Mouse (Mus musculus) bone marrow, adult 2 months (tissue): ENCODE measurements around the gene 0610040J01Rik. TPM values are rescaled to one million over a fixed set of nuclear protein-coding genes. Genes with fewer than 3 reads are reported as not detected.

Source experiments
- H3K27ac ChIP-seq: fragments of 200-500 bp; 2 replicates; pipeline ENCODE4 v1.5.1; 2012; ENCODE audit warnings: low read depth, mild to moderate bottlenecking, control low read depth, inconsistent platforms, low read length; ENCODE audit not compliant: control insufficient read depth, poor library complexity, insufficient read depth
- H3K4me1 ChIP-seq: fragments of 200-500 bp; 2 replicates; pipeline ENCODE4 v1.6.1; 2011; ENCODE audit warnings: low read length; ENCODE audit not compliant: control insufficient read depth, insufficient read depth
- H3K4me3 ChIP-seq: fragments of 200-500 bp; replicated peaks from 2 replicates; pipeline ENCODE3; 2011; ENCODE audit warnings: mild to moderate bottlenecking, low read depth, low read length, control low read depth; ENCODE audit not compliant: control insufficient read depth
- CTCF ChIP-seq: fragments of 200-500 bp; IDR thresholded peaks from 2 replicates; pipeline ENCODE4 v1.5.1; 2011; ENCODE audit warnings: low read length, control low read depth; ENCODE audit not compliant: control insufficient read depth, insufficient read depth
- POLR2A ChIP-seq: fragments of 200-500 bp; IDR thresholded peaks from 2 replicates; pipeline ENCODE4 v1.6.1; 2011; ENCODE audit warnings: low read depth, mild to moderate bottlenecking, control low read depth, low read length, borderline replicate concordance; ENCODE audit not compliant: control insufficient read depth
- WGBS: fragments of 180-500 bp; shearing (Covaris S2); methylation state at CpG from one replicate; pipeline ENCODE4 v1.1.7; 2018; 5-methylcytosine and 5-hydroxymethylcytosine counted together
- polyA plus RNA-seq: library from polyadenylated mRNA; stranded (reverse); fragments of >200 nt; gene quantifications from 2 replicates; pipeline ENCODE4 v1.2.4, GENCODE M21; 2011; ENCODE audit warnings: low replicate concordance; ENCODE audit not compliant: missing spikeins, insufficient read depth, insufficient read length

0610040J01Rik gene
- polyA plus RNA-seq, 1 experiment: 2.2 TPM

DNA sequence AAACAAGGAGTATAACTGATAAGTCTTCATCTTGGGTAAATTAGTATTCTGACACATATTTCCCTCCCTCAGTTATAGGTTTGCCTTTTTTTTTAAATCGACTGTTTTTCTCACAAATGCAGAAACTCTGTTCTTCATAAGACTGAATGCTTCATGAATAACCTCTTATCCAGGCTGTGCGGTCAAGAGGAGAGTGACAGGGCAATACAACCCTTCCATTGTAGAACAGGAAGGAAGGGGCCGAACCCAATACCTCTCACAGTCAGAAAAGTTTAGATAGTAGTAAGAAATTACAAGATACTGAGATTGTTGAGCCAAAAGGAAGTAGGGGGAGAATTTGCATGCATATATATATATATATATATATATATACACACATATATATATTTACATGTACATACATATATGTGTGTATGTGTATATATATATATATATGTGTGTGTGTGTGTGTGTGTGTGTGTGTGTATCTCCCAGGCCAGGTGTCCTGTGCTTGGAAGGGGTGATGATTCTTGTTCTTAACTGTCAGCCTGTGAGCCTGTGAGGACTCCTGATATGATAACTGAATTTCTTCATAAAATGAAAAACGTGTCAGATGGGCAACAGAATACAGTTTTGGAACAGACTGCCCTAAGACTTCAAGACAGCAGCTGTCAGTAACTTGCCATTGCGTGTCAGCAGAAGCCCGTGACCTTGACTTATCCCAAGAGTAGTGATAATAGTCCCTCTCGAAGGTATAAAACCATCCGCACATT lies 12.6 kb downstream of the 0610040J01Rik start:
- 46% methylated on average over 8 of the region's 8 CpGs for WGBS
- Histone ChIP-seq H3K27ac (no peak overlapping the region), H3K4me1 (peaks cover 3% of the 10 kb centered on the region), H3K4me3 (no peak overlapping the region)
- no peak for TF ChIP-seq CTCF
- no peak for TF ChIP-seq POLR2A

DNA sequence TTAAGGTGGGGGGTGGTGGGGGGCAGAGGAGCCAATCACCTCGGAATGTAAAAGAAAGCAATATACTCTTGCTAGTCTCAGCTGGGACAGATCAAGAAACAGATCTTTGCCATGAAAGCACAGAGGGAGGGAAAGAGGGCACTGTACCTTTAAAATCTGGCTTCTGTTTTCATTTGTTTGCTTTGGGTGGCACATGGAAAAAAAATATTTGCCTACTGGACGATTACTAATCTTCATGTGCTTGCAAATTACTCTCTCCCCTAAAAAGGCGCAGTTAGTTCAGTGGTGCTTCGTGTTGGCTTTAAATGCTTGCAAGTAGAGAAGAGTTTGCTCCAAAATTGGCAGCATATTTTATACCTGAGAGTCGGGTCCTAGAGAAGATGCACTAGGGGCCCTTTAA lies 13.7 kb downstream of the 0610040J01Rik start:
- Histone ChIP-seq H3K4me3 (no peak overlapping the region), H3K4me1 (peaks cover 6% of the 10 kb centered on the region), H3K27ac (no peak overlapping the region)
- 65% methylated on average over 5 of the region's 5 CpGs for WGBS
- TF ChIP-seq POLR2A (no peak), CTCF (no peak)

DNA sequence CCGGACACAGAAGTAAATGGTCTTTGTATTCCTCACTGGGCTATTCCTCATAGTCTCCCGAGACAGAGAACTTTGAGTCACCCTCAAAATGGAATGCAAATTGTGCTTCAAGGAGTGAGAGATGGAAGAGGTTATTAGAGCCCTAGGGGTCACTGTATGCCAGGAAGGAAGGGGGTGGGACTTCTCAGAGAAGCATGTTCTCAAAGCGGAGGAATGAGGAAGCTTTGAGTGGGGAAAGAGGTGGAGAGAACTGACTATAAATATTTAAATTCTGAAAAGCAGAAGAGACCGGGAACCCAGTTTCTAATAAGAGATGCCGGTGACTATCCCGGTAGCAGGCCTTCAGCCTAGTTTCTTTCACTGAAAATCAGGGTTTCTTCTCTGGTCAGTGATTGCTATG lies 14.8 kb downstream of the 0610040J01Rik start:
- Histone ChIP-seq H3K4me3 (no peak overlapping the region), H3K4me1 (peaks cover 6% of the 10 kb centered on the region), H3K27ac (peak overlapping the region; percentile 72)
- TF ChIP-seq POLR2A: no peak
- no peak for TF ChIP-seq CTCF
- 2% methylated on average over 6 of the region's 6 CpGs for WGBS

DNA sequence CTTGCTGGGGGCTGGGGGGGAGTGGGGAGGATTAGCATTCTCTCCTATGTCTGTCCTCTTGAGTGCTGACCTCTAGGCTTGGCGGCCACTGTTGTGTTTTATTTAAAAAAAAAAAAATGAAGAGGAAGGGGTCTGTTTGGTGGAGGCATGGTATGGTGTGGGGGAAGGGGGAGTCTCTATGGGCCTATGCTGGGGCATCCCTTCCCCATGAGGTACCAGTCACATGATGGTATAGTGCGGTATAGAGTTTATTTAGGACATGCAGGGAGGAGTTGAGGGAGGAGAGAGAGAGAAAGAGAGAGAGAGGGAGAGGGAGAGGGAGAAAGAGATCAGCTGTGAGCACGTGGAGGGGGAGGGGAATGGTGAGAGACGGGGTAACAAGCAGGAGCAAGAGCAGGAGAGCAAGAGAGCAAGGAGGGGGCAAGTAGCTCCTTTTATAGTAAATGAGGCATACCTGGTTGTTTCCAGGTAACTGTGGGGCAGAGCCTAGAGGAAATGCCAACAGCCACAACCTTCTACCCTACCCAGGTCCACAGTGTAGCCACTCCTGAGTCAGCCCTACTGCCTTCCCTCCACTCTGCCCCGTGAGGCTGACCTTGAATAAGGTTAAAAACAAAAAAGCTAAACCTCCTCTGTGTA lies 15.4 kb downstream of the 0610040J01Rik start:
- TF ChIP-seq POLR2A (no peak), CTCF (no peak)
- Histone ChIP-seq H3K27ac (peak overlapping the region; percentile 72), H3K4me1 (peaks cover 6% of the 10 kb centered on the region), H3K4me3 (no peak overlapping the region)
- WGBS: 28% methylated on average over 5 of the region's 5 CpGs

DNA sequence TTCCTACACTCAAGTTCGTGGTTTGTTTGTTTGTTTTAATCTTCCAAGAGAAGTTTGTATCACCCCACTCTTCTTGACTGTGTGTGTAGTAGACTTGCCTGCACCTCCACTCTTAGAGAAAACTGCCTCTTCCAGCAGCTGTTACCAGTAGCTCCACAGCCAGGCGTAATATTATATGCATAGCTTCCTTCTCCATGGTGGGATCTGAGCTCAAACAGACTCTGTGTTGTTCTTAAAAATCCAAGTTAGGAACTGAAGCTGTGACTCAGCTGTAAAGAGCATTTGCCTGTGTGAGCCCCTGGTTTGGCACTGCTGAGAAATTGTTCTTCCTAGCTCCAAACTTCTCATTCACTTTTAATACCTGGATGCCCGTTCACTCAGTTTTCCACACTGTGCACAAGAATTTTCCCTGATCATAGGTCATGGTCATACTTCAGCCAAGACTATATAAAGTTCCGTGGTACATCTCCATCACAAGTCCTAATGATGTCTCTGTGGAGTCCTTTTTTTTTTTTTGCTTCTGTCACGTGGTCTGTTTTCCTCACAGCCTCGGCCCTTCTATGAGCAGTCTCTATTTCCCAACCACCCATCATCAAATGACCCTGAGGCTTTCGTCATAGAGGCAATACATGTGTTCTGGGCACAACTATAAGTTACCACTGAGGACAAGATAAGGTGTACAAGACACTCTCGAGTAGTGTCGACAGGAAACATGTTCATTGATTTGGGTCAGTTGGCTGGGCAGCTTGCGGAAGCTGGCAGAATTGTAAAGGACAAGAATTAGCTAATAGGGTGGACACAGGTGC lies 16.4 kb downstream of the 0610040J01Rik start:
- Histone ChIP-seq H3K4me3 (no peak overlapping the region), H3K27ac (no peak overlapping the region; the same call in 1 of the 2 replicates), H3K4me1 (peaks cover 6% of the 10 kb centered on the region)
- WGBS: 52% methylated on average over 10 of the region's 10 CpGs
- TF ChIP-seq CTCF (no peak), POLR2A (no peak)

DNA sequence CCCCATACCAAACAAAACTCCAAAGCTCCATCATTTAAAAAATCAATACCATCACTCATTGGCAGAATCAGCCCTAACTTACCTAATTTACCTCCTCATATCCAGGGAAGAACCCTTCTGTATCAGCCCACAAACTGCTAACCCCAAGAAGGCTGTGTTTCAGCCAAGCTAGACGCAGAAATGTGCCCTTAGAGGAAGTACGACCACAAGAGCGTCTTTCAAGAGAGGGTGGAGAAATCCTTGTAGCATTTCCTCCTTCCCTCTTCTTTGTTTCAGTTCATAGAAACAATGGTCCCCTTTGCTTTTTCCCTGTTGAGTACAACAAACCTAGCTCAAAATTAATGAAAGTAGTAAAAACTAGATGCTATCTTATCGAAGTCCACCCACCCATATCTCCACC lies 18.9 kb downstream of the 0610040J01Rik start:
- H3K27ac ChIP-seq: no peak overlapping the region
- H3K4me1 ChIP-seq: peaks cover 6% of the 10 kb centered on the region
- TF ChIP-seq POLR2A (no peak), CTCF (no peak)
- 8% methylated on average over 4 of the region's 4 CpGs for WGBS
- H3K4me3 ChIP-seq: no peak overlapping the region

DNA sequence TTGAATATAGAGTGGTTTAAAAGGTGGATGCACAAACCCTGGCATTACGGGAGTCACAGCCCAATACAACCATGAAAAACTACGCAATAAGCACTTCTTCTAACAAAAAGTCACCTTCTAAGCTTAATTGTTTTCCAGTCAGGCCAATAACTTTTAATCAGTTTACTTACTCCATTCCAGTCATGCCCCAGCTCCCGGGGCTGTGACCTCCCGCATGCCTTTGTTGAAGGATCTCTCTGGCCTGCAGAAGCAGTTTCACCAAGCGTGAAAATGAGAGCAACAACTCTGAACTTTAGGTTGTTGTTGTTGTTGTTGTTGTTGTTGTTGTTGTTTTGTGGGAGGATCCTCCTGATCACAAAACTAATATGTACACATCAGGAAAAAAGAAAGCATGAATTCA lies 21.8 kb downstream of the 0610040J01Rik start:
- WGBS: 85% methylated on average over 5 of the region's 5 CpGs
- H3K4me3 ChIP-seq: no peak overlapping the region
- H3K4me1 ChIP-seq: peaks cover 3% of the 10 kb centered on the region; the same call in 1 of the 2 replicates
- TF ChIP-seq POLR2A (no peak), CTCF (no peak)
- no peak overlapping the region for H3K27ac ChIP-seq

DNA sequence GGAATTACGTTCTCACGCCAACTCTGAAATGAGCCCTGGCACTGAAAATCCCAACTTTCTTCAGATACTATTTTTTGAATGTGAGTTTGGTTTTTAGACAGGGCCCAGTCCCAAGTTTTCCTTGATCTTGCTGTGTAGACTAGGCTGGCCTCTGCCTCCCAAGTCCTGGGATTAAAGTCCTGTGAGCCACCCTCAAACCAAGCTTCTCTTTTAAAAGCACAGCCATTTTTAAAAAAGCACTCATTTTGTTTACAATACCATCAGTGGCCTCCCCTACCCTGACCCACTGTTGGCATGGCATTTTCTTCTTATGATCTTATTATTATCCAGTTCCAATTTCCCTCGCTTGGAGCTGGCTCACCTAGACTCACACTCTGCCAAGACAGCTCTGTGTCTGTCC lies 22.3 kb downstream of the 0610040J01Rik start:
- Histone ChIP-seq H3K4me1 (peaks cover 3% of the 10 kb centered on the region; the same call in 1 of the 2 replicates), H3K27ac (no peak overlapping the region), H3K4me3 (no peak overlapping the region)
- TF ChIP-seq POLR2A (no peak), CTCF (no peak)
- 81% methylated on average over 3 of the region's 3 CpGs for WGBS
